Comparison of ENCODE assay signal across 22 mouse cellular contexts in genomic region chr1:170611631-170612030, GRCm38 (mm10). TPM values are rescaled to one million over a fixed set of nuclear protein-coding genes. Genes with fewer than 3 reads are reported as not detected.
DNase-seq lines count a peak whose midpoint lies in the region; ATAC-seq and TF ChIP-seq lines count a peak whose summit lies in the region.
"Had no signal": no experiment of that assay in that cellular context is flagged by ENCODE, and none has a peak within 500 bp of the region (broad histone marks: within the 10 kb centered on the region; RNA-seq: fewer than 3 reads in every experiment).

No protein-coding gene starts in this region.

- H3K4me2 ChIP-seq in midbrain, embryonic 11.5 days, result no peak overlapping the region
- H3K4me2 ChIP-seq in midbrain, embryonic 15.5 days, result no peak overlapping the region
- H3K4me2 ChIP-seq in liver, embryonic 14.5 days (ENCODE audit: low read depth), result no peak overlapping the region
- no peak overlapping the region for H3K4me2 ChIP-seq in liver, postnatal 0 days (ENCODE audit: low read depth, low read length)
- H3K4me2 ChIP-seq: embryonic facial prominence, embryonic 12.5 days; embryonic facial prominence, embryonic 15.5 days; heart, embryonic 11.5 days; hindbrain, embryonic 12.5 days; hindbrain, embryonic 15.5 days had no signal

- no peak overlapping the region for H3K27ac ChIP-seq in midbrain, embryonic 11.5 days (ENCODE audit: low read depth, low read length)
- H3K27ac ChIP-seq in midbrain, embryonic 15.5 days, result no peak overlapping the region
- H3K27ac ChIP-seq in liver, embryonic 14.5 days, result peak overlapping the region; percentile 96
- H3K27ac ChIP-seq in liver, postnatal 0 days (ENCODE audit: low read depth), result 0 out of 2 replicates have a peak overlapping the region, but pooled peaks have one; percentile 79
- no peak overlapping the region for H3K27ac ChIP-seq in thymus, adult 2 months (ENCODE audit: control insufficient read depth, insufficient read depth, low read length)
- H3K27ac ChIP-seq: embryonic facial prominence, embryonic 12.5 days; embryonic facial prominence, embryonic 15.5 days; hindbrain, embryonic 12.5 days; hindbrain, embryonic 15.5 days had no signal

- no peak for TF ChIP-seq POLR2A in thymus, adult 2 months (IDR thresholded peaks at IDR 0.05; ENCODE audit: control insufficient read depth, extremely low read depth, insufficient read depth, low read length, poor library complexity)

- H3K9me3 ChIP-seq in midbrain, embryonic 11.5 days (ENCODE audit: control insufficient read depth, low read length), result no peaks in the 10 kb centered on the region
- H3K9me3 ChIP-seq in midbrain, embryonic 15.5 days, result no peaks in the 10 kb centered on the region
- no peaks in the 10 kb centered on the region for H3K9me3 ChIP-seq in liver, embryonic 14.5 days (ENCODE audit: control insufficient read depth, low read length)
- H3K9me3 ChIP-seq in liver, postnatal 0 days (ENCODE audit: low read length), result no peaks in the 10 kb centered on the region
- H3K9me3 ChIP-seq: embryonic facial prominence, embryonic 12.5 days; embryonic facial prominence, embryonic 15.5 days; hindbrain, embryonic 12.5 days; hindbrain, embryonic 15.5 days had no signal

- no peak for TF ChIP-seq EP300 in liver, embryonic 14.5 days (IDR thresholded peaks at IDR 0.05; ENCODE audit: low read depth)
- TF ChIP-seq EP300 in liver, postnatal 0 days (IDR thresholded peaks at IDR 0.05; ENCODE audit: low read depth), result no peak

- H3K36me3 ChIP-seq in midbrain, embryonic 11.5 days (ENCODE audit: control insufficient read depth, insufficient read depth, low read length), result no peaks in the 10 kb centered on the region
- H3K36me3 ChIP-seq in midbrain, embryonic 15.5 days (replicated peaks), result no peaks in the 10 kb centered on the region
- H3K36me3 ChIP-seq in liver, embryonic 14.5 days (replicated peaks; ENCODE audit: control insufficient read depth, insufficient read depth, low read depth), result no peaks in the 10 kb centered on the region
- H3K36me3 ChIP-seq in liver, postnatal 0 days (replicated peaks; ENCODE audit: insufficient read depth, low read length), result no peaks in the 10 kb centered on the region
- H3K36me3 ChIP-seq in thymus, adult 2 months (ENCODE audit: control insufficient read depth, insufficient read depth, low read length), result no peaks in the 10 kb centered on the region
- H3K36me3 ChIP-seq: embryonic facial prominence, embryonic 12.5 days; embryonic facial prominence, embryonic 15.5 days; hindbrain, embryonic 12.5 days; hindbrain, embryonic 15.5 days had no signal

- 77% methylated on average over 3 of the region's 3 CpGs for WGBS in midbrain, embryonic 11.5 days
- 85% methylated on average over 3 of the region's 3 CpGs for WGBS in midbrain, embryonic 15.5 days
- WGBS in liver, embryonic 14.5 days (ENCODE audit: insufficient replicate concordance), result 79% methylated on average over 3 of the region's 3 CpGs
- WGBS in liver, postnatal 0 days (ENCODE audit: insufficient replicate concordance), result 80% methylated on average over 3 of the region's 3 CpGs
- WGBS in thymus, adult 2 months, result 96% methylated on average over 3 of the region's 3 CpGs

- peak; percentile 75 for DNase-seq in midbrain, embryonic 11.5 days (ENCODE audit: low spot score, missing footprints)
- DNase-seq in liver, embryonic 14.5 days (ENCODE audit: low read depth in 3 of 3, low spot score in 3 of 3), result no peak
- no peak for DNase-seq in liver, postnatal 0 days
- DNase-seq in kidney, adult 18-20 months, result no peak
- DNase-seq in thymus, adult 2 months, result no peak
- DNase-seq: adrenal gland, adult 2 months; adrenal gland, postnatal 14 days; cerebellum, adult 11 months; cerebellum, adult 2 months; cerebellum, adult 9-11 months; cerebellum, postnatal 25 days; forebrain, postnatal 0 days; gastrocnemius, postnatal 25 days; heart, adult 18-20 months had no signal

- no peaks in the 10 kb centered on the region for H3K4me1 ChIP-seq in midbrain, embryonic 11.5 days (ENCODE audit: control insufficient read depth, insufficient read depth, low read length)
- no peaks in the 10 kb centered on the region for H3K4me1 ChIP-seq in midbrain, embryonic 15.5 days
- peaks cover 35 to 38% of the 10 kb centered on the region in 2 experiments for H3K4me1 ChIP-seq in liver, embryonic 14.5 days (replicated peaks; ENCODE audit: control insufficient read depth in 2 of 2, insufficient read depth in 2 of 2, low read length in 1 of 2)
- H3K4me1 ChIP-seq in liver, postnatal 0 days (ENCODE audit: insufficient read depth), result peaks cover 19% of the 10 kb centered on the region
- H3K4me1 ChIP-seq in thymus, adult 2 months (replicated peaks; ENCODE audit: control insufficient read depth, insufficient read depth, low read length), result no peaks in the 10 kb centered on the region
- H3K4me1 ChIP-seq: embryonic facial prominence, embryonic 12.5 days; embryonic facial prominence, embryonic 15.5 days; hindbrain, embryonic 12.5 days; hindbrain, embryonic 15.5 days had no signal

- H3K9ac ChIP-seq in midbrain, embryonic 11.5 days (ENCODE audit: low read length), result no peak overlapping the region
- no peak overlapping the region for H3K9ac ChIP-seq in midbrain, embryonic 15.5 days
- H3K9ac ChIP-seq in liver, embryonic 14.5 days (replicated peaks), result no peak overlapping the region
- H3K9ac ChIP-seq in liver, postnatal 0 days (replicated peaks), result no peak overlapping the region; the same call in 1 of the 2 replicates
- H3K9ac ChIP-seq: embryonic facial prominence, embryonic 12.5 days; embryonic facial prominence, embryonic 15.5 days; forebrain, postnatal 0 days; hindbrain, embryonic 12.5 days; hindbrain, embryonic 15.5 days had no signal

- no peaks in the 10 kb centered on the region for H3K27me3 ChIP-seq in midbrain, embryonic 11.5 days (ENCODE audit: control insufficient read depth, insufficient read depth, low read length)
- H3K27me3 ChIP-seq in midbrain, embryonic 15.5 days (replicated peaks), result no peaks in the 10 kb centered on the region
- H3K27me3 ChIP-seq in liver, embryonic 14.5 days (ENCODE audit: control insufficient read depth, insufficient read depth, low read length), result no peaks in the 10 kb centered on the region
- no peaks in the 10 kb centered on the region for H3K27me3 ChIP-seq in liver, postnatal 0 days (ENCODE audit: insufficient read depth, low read length)
- H3K27me3 ChIP-seq in thymus, adult 2 months (ENCODE audit: control insufficient read depth, insufficient read depth, low read length), result no peaks in the 10 kb centered on the region
- H3K27me3 ChIP-seq: embryonic facial prominence, embryonic 12.5 days; embryonic facial prominence, embryonic 15.5 days; hindbrain, embryonic 12.5 days; hindbrain, embryonic 15.5 days had no signal

- ATAC-seq in midbrain, embryonic 11.5 days (ENCODE audit: low FRiP score), result no peak
- no peak for ATAC-seq in midbrain, embryonic 15.5 days (replicated peaks)
- no peak for ATAC-seq in liver, embryonic 14.5 days (ENCODE audit: insufficient read depth)
- no peak for ATAC-seq in liver, postnatal 0 days
- ATAC-seq: CD4-positive, CD25-positive, alpha-beta regulatory T cell, adult 4 months; forebrain, embryonic 14.5 days; forebrain, postnatal 0 days had no signal

- H3K4me3 ChIP-seq in midbrain, embryonic 11.5 days (ENCODE audit: low read depth, low read length), result no peak overlapping the region
- no peak overlapping the region for H3K4me3 ChIP-seq in midbrain, embryonic 15.5 days
- no peak overlapping the region for H3K4me3 ChIP-seq in liver, embryonic 14.5 days (ENCODE audit: insufficient read depth in 1 of 2, low read depth in 2 of 2, low read length in 2 of 2)
- no peak overlapping the region for H3K4me3 ChIP-seq in liver, postnatal 0 days (ENCODE audit: low read depth, low read length)
- no peak overlapping the region for H3K4me3 ChIP-seq in thymus, adult 2 months (ENCODE audit: control insufficient read depth, insufficient read depth, low read length)
- H3K4me3 ChIP-seq: embryonic facial prominence, embryonic 12.5 days; embryonic facial prominence, embryonic 15.5 days; hindbrain, embryonic 12.5 days; hindbrain, embryonic 15.5 days had no signal

- TF ChIP-seq CTCF in liver, embryonic 14.5 days (IDR thresholded peaks at IDR 0.05; ENCODE audit: low read depth), result no peak
- no peak for TF ChIP-seq CTCF in liver, postnatal 0 days (IDR thresholded peaks at IDR 0.05; ENCODE audit: low read depth)
- no peak for TF ChIP-seq CTCF in thymus, adult 2 months (IDR thresholded peaks at IDR 0.05; ENCODE audit: borderline replicate concordance, control insufficient read depth, extremely low read depth, insufficient read depth, low read length, poor library complexity)

RNA-seq across cellular contexts. Expression of gene Nos1ap, which starts 22.0 kb away (rescaled TPM):
- 5.7 and 7.8 TPM in 2 replicates for polyA plus RNA-seq in midbrain, embryonic 11.5 days (2014; fragmentation: Nextera tagmentation; extraction: Ambion mirVana)
- 21.3 and 28.3 TPM in 2 replicates for polyA plus RNA-seq in midbrain, embryonic 15.5 days (2015; fragmentation: Nextera tagmentation; extraction: Ambion mirVana)
- 1.8 and 2.6 TPM in 2 replicates for polyA plus RNA-seq in liver, embryonic 14.5 days (2012; rRNA removed)
- 2.2 and 3.8 TPM in 2 replicates for polyA plus RNA-seq in liver, embryonic 14.5 days (2014; fragmentation: Nextera tagmentation; extraction: Ambion mirVana)
- polyA plus RNA-seq in liver, postnatal 0 days (2015; fragmentation: Nextera tagmentation; extraction: Ambion mirVana), result 6.0 and 6.5 TPM in 2 replicates
- 3.1 and 3.3 TPM in 2 replicates for polyA plus RNA-seq in thymus, adult 2 months (2012; rRNA removed)

RNA-seq across cellular contexts. Expression of gene Olfml2b, which starts 32.7 kb away (rescaled TPM):
- 5.1 and 5.8 TPM in 2 replicates for polyA plus RNA-seq in midbrain, embryonic 11.5 days (2014; fragmentation: Nextera tagmentation; extraction: Ambion mirVana)
- 4.8 and 5.2 TPM in 2 replicates for polyA plus RNA-seq in midbrain, embryonic 15.5 days (2015; fragmentation: Nextera tagmentation; extraction: Ambion mirVana)
- polyA plus RNA-seq in liver, embryonic 14.5 days (2012; rRNA removed), result 0.73 and 0.74 TPM in 2 replicates
- 1.1 and 1.2 TPM in 2 replicates for polyA plus RNA-seq in liver, embryonic 14.5 days (2014; fragmentation: Nextera tagmentation; extraction: Ambion mirVana)
- polyA plus RNA-seq in liver, postnatal 0 days (2015; fragmentation: Nextera tagmentation; extraction: Ambion mirVana), result 2.3 and 2.9 TPM in 2 replicates
- 3.9 and 4.8 TPM in 2 replicates for polyA plus RNA-seq in thymus, adult 2 months (2012; rRNA removed)
- polyA plus RNA-seq: CD4-positive, CD25-positive, alpha-beta regulatory T cell, adult 4 months had no signal

Comparison
In these comparisons a context has a peak if more than half of its experiments do, and no peak if none do; other contexts are left out.
1. H3K27ac ChIP-seq: peak in liver, embryonic 14.5 days (single experiment) and liver, postnatal 0 days (single experiment); none in midbrain, embryonic 11.5 days (single experiment), midbrain, embryonic 15.5 days (single experiment) and thymus, adult 2 months (single experiment).